Mouse (Mus musculus) left cerebral cortex, adult 2 months (tissue): ENCODE results near the gene Stmnd1. TPM values are rescaled to one million over a fixed set of nuclear protein-coding genes. Genes with fewer than 3 reads are reported as not detected.

Experiments
- DNase-seq, 2 experiments: peaks; one replicate each; pipeline ENCODE4 v3.0.0; 2021 to 2022; ENCODE audit warnings: low spot score in 2 of 2, mixed read lengths in 1 of 2; ENCODE audit errors: extremely low spot score in 1 of 2
- H3K27ac ChIP-seq: fragments of 200-600 bp; 2 replicates; pipeline ENCODE4 v1.8.1; 2022
- H3K4me3 ChIP-seq: fragments of 200-600 bp; 2 replicates; pipeline ENCODE4 v1.8.1; 2022
- CTCF ChIP-seq: fragments of 200-600 bp; IDR thresholded peaks from 2 replicates; pipeline ENCODE4 v1.8.1; 2022; ENCODE audit warnings: antibody characterized with exemption, mild to moderate bottlenecking, moderate library complexity
- intact Hi-C: fragments of 180-260 bp; cut with DNase I; formaldehyde crosslinking; loops from one replicate; pipeline ENCODE4 v1.15.1; 2025
- total RNA-seq, 2 experiments: library from RNA; stranded (reverse); gene quantifications; 2 replicates each; pipeline ENCODE4 v1.2.3; 2021

Stmnd1 gene
- total RNA-seq, 2 experiments from 2014 or later, result not detected

DNA sequence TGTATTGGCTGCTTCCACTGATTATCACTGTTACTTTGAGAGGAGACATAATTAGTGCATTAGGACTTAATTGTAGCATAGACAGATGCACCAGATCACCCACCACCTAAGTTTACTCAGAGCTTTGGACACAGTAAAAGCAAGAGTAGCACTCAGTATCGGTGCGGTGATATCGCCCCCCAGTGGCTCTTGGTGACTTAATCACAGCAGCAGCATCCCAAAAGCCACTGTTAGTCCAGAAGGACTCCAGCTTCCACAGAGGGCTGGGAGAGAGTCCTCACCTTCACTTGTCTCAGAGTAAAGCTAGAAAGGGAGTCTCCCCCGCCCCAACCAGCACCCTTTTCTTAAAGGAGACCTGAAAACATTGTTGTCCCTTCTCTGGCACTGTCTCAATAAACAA lies 15.7 kb upstream of the Stmnd1 start:
- TF ChIP-seq CTCF, result peak; percentile 75
- DNase-seq, result peak; percentile 74 to 79
- intact Hi-C loops, result loop anchor here (5.0 kb wide), 2 partner anchors 76 to 291 kb away; partner anchors contain the start of gene Atxn1
- no peak overlapping the region for H3K27ac ChIP-seq
- no peak overlapping the region for H3K4me3 ChIP-seq

DNA sequence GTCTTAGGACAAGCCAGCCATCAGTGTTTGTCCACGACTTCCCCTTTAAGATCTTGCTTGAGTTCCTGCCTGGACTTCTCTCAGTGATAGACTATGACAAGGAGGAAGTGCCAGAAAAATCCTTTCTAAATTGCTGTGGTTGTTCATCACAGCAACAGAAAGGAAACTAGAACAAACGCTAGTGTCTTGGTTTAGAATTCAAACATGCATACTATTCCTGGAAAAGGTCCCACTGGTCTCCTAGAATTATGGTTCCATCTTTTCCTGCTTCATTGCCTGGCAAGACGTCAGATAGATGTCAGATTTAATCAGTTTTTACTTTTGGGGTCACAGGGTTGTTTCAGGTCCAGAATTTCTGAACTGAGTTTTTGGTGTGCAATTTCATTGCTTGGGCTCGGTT lies 14.0 kb upstream of the Stmnd1 start:
- no peak overlapping the region for H3K27ac ChIP-seq
- TF ChIP-seq CTCF, result no peak
- no peak for DNase-seq
- no peak overlapping the region for H3K4me3 ChIP-seq
- intact Hi-C loops, result loop anchor here (5.0 kb wide), 2 partner anchors 77 to 292 kb away; partner anchors contain the start of gene Atxn1

- no peak overlapping the region for H3K27ac ChIP-seq
- no peak overlapping the region for H3K4me3 ChIP-seq
- no peak for DNase-seq
- intact Hi-C loops, result no loop called here
- no peak for TF ChIP-seq CTCF
Measured at GRCm38 (mm10) chr13:46261244-46261643, 12.3 kb upstream of the Stmnd1 start.

- TF ChIP-seq CTCF, result no peak
- H3K4me3 ChIP-seq, result no peak overlapping the region
- H3K27ac ChIP-seq, result no peak overlapping the region
- DNase-seq, result no peak
- intact Hi-C loops, result no loop called here
Measured at GRCm38 (mm10) chr13:46267783-46268182, 5.7 kb upstream of the Stmnd1 start.

DNA sequence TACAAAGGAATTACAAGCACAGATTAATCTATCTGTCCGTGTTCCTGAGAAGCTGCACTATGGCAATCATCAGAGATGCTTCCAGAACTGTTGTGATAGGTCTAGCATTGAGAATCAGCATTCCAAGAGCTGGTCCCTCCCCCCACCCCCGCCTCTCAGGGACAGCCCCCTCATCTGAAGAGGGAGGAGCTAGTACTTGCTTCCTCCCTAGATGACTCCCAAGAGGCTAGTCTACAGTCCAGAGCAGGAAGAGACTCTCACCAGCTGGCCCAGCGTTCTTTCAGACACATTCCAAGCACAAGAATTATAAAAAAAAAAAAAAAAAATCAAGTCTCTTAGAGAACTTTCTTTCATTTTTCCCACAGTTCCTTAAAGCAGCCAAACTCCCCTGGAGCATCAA lies 5.2 kb upstream of the Stmnd1 start:
- Histone ChIP-seq H3K27ac (peak overlapping the region; percentile 73; the same call in 1 of the 2 replicates), H3K4me3 (no peak overlapping the region)
- no peak for DNase-seq
- intact Hi-C loops, result no loop called here
- no peak for TF ChIP-seq CTCF

DNA sequence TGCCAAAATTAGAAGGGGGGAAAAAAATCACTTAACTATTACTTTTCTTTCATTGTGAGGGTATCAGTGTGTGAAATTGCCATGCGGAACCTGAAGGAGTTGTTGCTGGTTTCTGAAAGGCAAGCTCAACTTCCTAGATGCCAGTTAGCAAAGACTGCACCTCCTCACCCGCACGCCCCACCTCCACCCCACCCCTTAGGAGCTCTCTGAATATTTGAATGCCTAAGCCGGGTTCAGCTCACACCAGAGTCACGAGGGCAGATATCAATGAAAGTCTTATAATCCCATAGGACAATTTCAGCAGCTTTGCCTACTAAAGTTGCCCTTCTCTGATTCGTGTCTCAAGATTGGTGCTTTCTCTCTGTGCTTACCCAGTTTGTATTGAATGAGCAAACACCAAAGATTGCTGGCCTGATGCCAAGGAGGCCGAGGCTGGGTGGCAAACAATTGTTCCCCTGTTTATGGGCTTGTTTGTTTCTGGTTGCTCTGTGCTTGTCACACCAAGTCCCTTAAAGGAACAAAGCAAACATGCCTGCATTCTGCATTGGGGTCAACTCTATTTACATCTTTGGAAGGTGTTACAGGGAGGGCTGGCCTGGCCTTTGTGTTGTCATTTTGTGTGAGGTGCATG lies 4.6 kb upstream of the Stmnd1 start:
- H3K27ac ChIP-seq, result peak overlapping the region; percentile 73; the same call in 1 of the 2 replicates
- intact Hi-C loops, result no loop called here
- H3K4me3 ChIP-seq, result no peak overlapping the region
- peak in 1 of 2 experiments; percentile 38 for DNase-seq
- TF ChIP-seq CTCF, result no peak

- Histone ChIP-seq H3K4me3 (no peak overlapping the region), H3K27ac (no peak overlapping the region)
- no peak for TF ChIP-seq CTCF
- intact Hi-C loops, result no loop called here
- DNase-seq, result no peak
Measured at GRCm38 (mm10) chr13:46272811-46273452, 589 bp upstream of the Stmnd1 start.

- H3K4me3 ChIP-seq, result no peak overlapping the region
- intact Hi-C loops, result no loop called here
- H3K27ac ChIP-seq, result no peak overlapping the region
- no peak for TF ChIP-seq CTCF
- DNase-seq, result no peak
Measured at GRCm38 (mm10) chr13:46275701-46276100, 2.2 kb downstream of the Stmnd1 start.

DNA sequence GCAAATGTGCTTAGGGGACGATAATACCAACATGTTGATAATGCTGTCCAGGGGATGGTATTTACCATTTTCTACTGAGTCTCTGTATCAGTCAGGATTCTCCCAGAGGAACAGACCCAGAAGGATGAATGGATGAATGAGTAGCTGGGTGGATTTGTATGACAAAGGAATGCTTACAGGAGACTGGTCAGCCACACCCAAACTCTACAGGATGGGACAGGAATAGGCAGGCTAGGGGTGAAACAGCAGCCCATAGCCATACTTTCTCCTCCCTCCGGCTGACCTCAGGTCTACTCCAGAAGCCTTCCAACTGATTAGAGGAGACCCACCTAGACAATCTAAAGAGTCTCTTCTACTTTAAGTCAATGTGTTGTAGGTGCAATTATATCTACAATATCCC lies 9.0 kb downstream of the Stmnd1 start:
- Histone ChIP-seq H3K27ac (no peak overlapping the region), H3K4me3 (no peak overlapping the region)
- intact Hi-C loops, result no loop called here
- no peak for TF ChIP-seq CTCF
- DNase-seq, result no peak

GRCm38 (mm10) chr13:46287801-46288200 lies 14.3 kb downstream of the Stmnd1 start:
- intact Hi-C loops, result no loop called here
- DNase-seq, result no peak
- Histone ChIP-seq H3K27ac (no peak overlapping the region), H3K4me3 (no peak overlapping the region)
- TF ChIP-seq CTCF, result no peak

GRCm38 (mm10) chr13:46288372-46288771 lies 14.9 kb downstream of the Stmnd1 start:
- no peak overlapping the region for H3K4me3 ChIP-seq
- intact Hi-C loops, result no loop called here
- TF ChIP-seq CTCF, result no peak
- no peak overlapping the region for H3K27ac ChIP-seq
- no peak for DNase-seq

DNA sequence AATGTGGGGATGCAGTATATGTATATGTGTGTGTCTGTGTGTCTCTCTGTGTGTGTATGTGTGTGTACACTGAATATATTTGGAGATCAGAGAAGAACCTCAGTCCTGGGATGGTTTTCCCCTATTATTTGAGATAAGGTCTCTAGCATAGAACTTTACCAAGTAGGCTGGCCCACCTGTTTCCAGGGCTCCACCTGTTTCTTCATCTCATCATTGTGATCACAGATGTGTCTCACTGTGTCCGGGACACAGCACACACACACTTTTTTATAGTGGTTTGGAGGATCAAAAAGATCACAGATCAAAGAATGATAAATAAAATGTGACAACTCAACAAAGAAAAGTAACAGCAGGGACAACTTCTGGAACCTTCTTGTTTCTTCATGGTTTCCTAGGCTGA lies 17.0 kb downstream of the Stmnd1 start:
- TF ChIP-seq CTCF, result no peak
- intact Hi-C loops, result no loop called here
- H3K4me3 ChIP-seq, result no peak overlapping the region
- DNase-seq, result no peak
- H3K27ac ChIP-seq, result no peak overlapping the region

GRCm38 (mm10) chr13:46294365-46294764 lies 20.8 kb downstream of the Stmnd1 start:
- Histone ChIP-seq H3K27ac (no peak overlapping the region), H3K4me3 (no peak overlapping the region)
- DNase-seq, result no peak
- intact Hi-C loops, result no loop called here
- TF ChIP-seq CTCF, result no peak
